Mouse (Mus musculus) MEL (cell line): ENCODE results near the gene Epb41l2. TPM values are rescaled to one million over a fixed set of nuclear protein-coding genes. Genes with fewer than 3 reads are reported as not detected.

Experiments used
- DNase-seq: peaks from one replicate; pipeline ENCODE4 v3.0.0; 2011; ENCODE audit warnings: low read depth, low spot score
- H3K27ac ChIP-seq: 2 replicates; pipeline ENCODE4 v1.5.1; 2012; ENCODE audit warnings: low read depth, mild to moderate bottlenecking, control low read depth, low read length, moderate library complexity; ENCODE audit not compliant: control insufficient read depth
- H3K27me3 ChIP-seq, 2 experiments: fragments of 150-350 bp in 1 of 2; sonication (generic) in 1 of 2; 2 replicates each; pipeline ENCODE4 v1.6.1; 2012; ENCODE audit warnings: low read length in 2 of 2, mild to moderate bottlenecking in 2 of 2, improper control_type of control experiment in 1 of 2, moderate library complexity in 1 of 2; ENCODE audit not compliant: insufficient read depth in 2 of 2, control insufficient read depth in 1 of 2
- H3K36me3 ChIP-seq, 2 experiments: 2 replicates each; pipeline ENCODE4 v1.6.1; 2012 to 2014; ENCODE audit warnings: low read length in 2 of 2, improper control_type of control experiment in 1 of 2, inconsistent platforms in 1 of 2, mild to moderate bottlenecking in 1 of 2; ENCODE audit not compliant: insufficient read depth in 2 of 2, control insufficient read depth in 1 of 2
- H3K4me1 ChIP-seq, 2 experiments: fragments of 150-350 bp in 1 of 2; sonication (generic) in 1 of 2; 2 replicates each; pipeline ENCODE4 v1.6.1; 2012; ENCODE audit warnings: low read length in 2 of 2, improper control_type of control experiment in 1 of 2, mild to moderate bottlenecking in 1 of 2; ENCODE audit not compliant: insufficient read depth in 2 of 2, control insufficient read depth in 1 of 2
- H3K4me3 ChIP-seq, 2 experiments: fragments of 150-350 bp in 1 of 2; sonication (generic) in 1 of 2; 2 replicates each; pipeline ENCODE4 v1.5.1; 2012; ENCODE audit warnings: low read depth in 2 of 2, low read length in 2 of 2, mild to moderate bottlenecking in 2 of 2, moderate library complexity in 2 of 2, control low read depth in 1 of 2, improper control_type of control experiment in 1 of 2; ENCODE audit not compliant: control insufficient read depth in 1 of 2, insufficient read depth in 1 of 2
- H3K79me2 ChIP-seq: 2 replicates; pipeline ENCODE4 v1.6.1; 2012; ENCODE audit warnings: mild to moderate bottlenecking, low read length, moderate library complexity; ENCODE audit not compliant: control insufficient read depth, poor library complexity, insufficient read depth
- H3K9ac ChIP-seq: 2 replicates; pipeline ENCODE4 v1.6.1; 2012; ENCODE audit warnings: low read depth, mild to moderate bottlenecking, control low read depth, low read length, moderate library complexity; ENCODE audit not compliant: control insufficient read depth, poor library complexity, severe bottlenecking
- H3K9me3 ChIP-seq: fragments of 150-350 bp; sonication (generic); replicated peaks from 2 replicates; pipeline ENCODE4 v1.6.1; 2012; ENCODE audit warnings: mild to moderate bottlenecking, low read length, improper control_type of control experiment, moderate library complexity; ENCODE audit not compliant: insufficient read depth
- BHLHE40 ChIP-seq: IDR thresholded peaks from 2 replicates; pipeline ENCODE4 v1.6.1; 2012; ENCODE audit warnings: low read depth, mild to moderate bottlenecking, inconsistent platforms, low read length, improper control_type of control experiment, borderline replicate concordance
- CHD2 ChIP-seq: IDR thresholded peaks from 2 replicates; pipeline ENCODE4 v1.6.1; 2011; ENCODE audit warnings: low read length, improper control_type of control experiment
- EP300 ChIP-seq, 2 experiments: IDR thresholded peaks; 2 replicates each; pipeline ENCODE4 v1.6.1; 2011; ENCODE audit warnings: improper control_type of control experiment in 2 of 2, low read length in 2 of 2, low read depth in 1 of 2, mild to moderate bottlenecking in 1 of 2
- GABPA ChIP-seq: IDR thresholded peaks from 2 replicates; pipeline ENCODE4 v1.6.1; 2012; ENCODE audit warnings: low read depth, mild to moderate bottlenecking, inconsistent platforms, low read length, improper control_type of control experiment, moderate library complexity
- GATA1 ChIP-seq: IDR thresholded peaks from 2 replicates; pipeline ENCODE4 v1.6.1; 2011; ENCODE audit warnings: low read depth, low read length, improper control_type of control experiment
- HCFC1 ChIP-seq: IDR thresholded peaks from 2 replicates; pipeline ENCODE4 v1.6.1; 2012; ENCODE audit warnings: low read depth, mild to moderate bottlenecking, inconsistent platforms, low read length, improper control_type of control experiment, moderate library complexity
- JUND ChIP-seq: IDR thresholded peaks from 2 replicates; pipeline ENCODE4 v1.6.1; 2011; ENCODE audit warnings: low read depth, mild to moderate bottlenecking, improper control_type of control experiment, low read length
- KAT2A ChIP-seq: conservative IDR thresholded peaks from 2 replicates; pipeline ENCODE4 v1.6.1; 2012; ENCODE audit warnings: low read depth, low read length, improper control_type of control experiment, inconsistent platforms
- MAX ChIP-seq: IDR thresholded peaks from 2 replicates; pipeline ENCODE4 v1.6.1; 2011; ENCODE audit warnings: low read length, improper control_type of control experiment
- MAZ ChIP-seq: IDR thresholded peaks from 2 replicates; pipeline ENCODE4 v1.6.1; 2012; ENCODE audit warnings: low read depth, mild to moderate bottlenecking, inconsistent platforms, low read length, improper control_type of control experiment
- MEF2A ChIP-seq: IDR thresholded peaks from 2 replicates; pipeline ENCODE4 v1.6.1; 2014; ENCODE audit warnings: low read depth, mild to moderate bottlenecking, inconsistent platforms, low read length, improper control_type of control experiment; ENCODE audit not compliant: poor library complexity, insufficient replicate concordance, severe bottlenecking; ENCODE audit errors: extremely low read depth
- MXI1 ChIP-seq: IDR thresholded peaks from 2 replicates; pipeline ENCODE4 v1.6.1; 2011; ENCODE audit warnings: mild to moderate bottlenecking, low read depth, low read length, improper control_type of control experiment
- MYB ChIP-seq: IDR thresholded peaks from 2 replicates; pipeline ENCODE4 v1.6.1; 2011; ENCODE audit warnings: mild to moderate bottlenecking, low read depth, low read length, improper control_type of control experiment
- MYC ChIP-seq: IDR thresholded peaks from 2 replicates; pipeline ENCODE4 v1.6.1; 2011; ENCODE audit warnings: low read depth, mild to moderate bottlenecking, low read length, improper control_type of control experiment, moderate library complexity
- NRF1 ChIP-seq: IDR thresholded peaks from 2 replicates; pipeline ENCODE4 v1.6.1; 2014; ENCODE audit warnings: low read depth, mild to moderate bottlenecking, inconsistent platforms, low read length, improper control_type of control experiment, moderate library complexity; ENCODE audit not compliant: poor library complexity, insufficient read depth, severe bottlenecking
- POLR2A ChIP-seq, 2 experiments: IDR thresholded peaks; 2 replicates each; pipeline ENCODE4 v1.6.1; 2011 to 2012; ENCODE audit warnings: low read length in 2 of 2, mild to moderate bottlenecking in 2 of 2, control low read depth in 1 of 2, improper control_type of control experiment in 1 of 2, low read depth in 1 of 2, moderate library complexity in 1 of 2; ENCODE audit not compliant: control insufficient read depth in 1 of 2, insufficient read depth in 1 of 2, poor library complexity in 1 of 2
- RAD21 ChIP-seq: IDR thresholded peaks from 2 replicates; pipeline ENCODE4 v1.6.1; 2011; ENCODE audit warnings: mild to moderate bottlenecking, low read depth, low read length, improper control_type of control experiment
- TAL1 ChIP-seq: IDR thresholded peaks from 2 replicates; pipeline ENCODE4 v1.6.1; 2012; ENCODE audit warnings: mild to moderate bottlenecking, inconsistent platforms, low read length, moderate library complexity, mixed read lengths
- TBP ChIP-seq: IDR thresholded peaks from 2 replicates; pipeline ENCODE4 v1.8.0; 2011; ENCODE audit warnings: low read depth, low read length, improper control_type of control experiment
- UBTF ChIP-seq: IDR thresholded peaks from 2 replicates; pipeline ENCODE4 v1.6.1; 2012; ENCODE audit warnings: low read depth, mild to moderate bottlenecking, inconsistent platforms, low read length, improper control_type of control experiment, moderate library complexity, borderline replicate concordance; ENCODE audit not compliant: insufficient read depth
- ZC3H11A ChIP-seq: IDR thresholded peaks from 2 replicates; pipeline ENCODE4 v1.6.1; 2012; ENCODE audit warnings: low read depth, mild to moderate bottlenecking, inconsistent platforms, low read length, improper control_type of control experiment
- ZKSCAN1 ChIP-seq: IDR thresholded peaks from 2 replicates; pipeline ENCODE4 v1.6.1; 2012; ENCODE audit warnings: low read depth, mild to moderate bottlenecking, inconsistent platforms, low read length, improper control_type of control experiment, moderate library complexity
- ZMIZ1 ChIP-seq: IDR thresholded peaks from 2 replicates; pipeline ENCODE4 v1.6.1; 2012; ENCODE audit warnings: low read depth, mild to moderate bottlenecking, inconsistent platforms, low read length, improper control_type of control experiment, moderate library complexity
- polyA plus RNA-seq, 2 experiments: library from polyadenylated mRNA; stranded (reverse) in 1 of 2; unstranded in 1 of 2; fragments of >175 nt in 1 of 2; fragments of >200 nt in 1 of 2; gene quantifications; 2 replicates each; pipeline versions ENCODE4 v1.2.1 to v1.2.4; 2012; ENCODE audit warnings: low replicate concordance in 2 of 2, low read depth in 1 of 2; ENCODE audit not compliant: insufficient read length in 2 of 2, insufficient read depth in 1 of 2, missing spikeins in 1 of 2
- total RNA-seq: library from RNA; depleted of rRNA; stranded (reverse); fragments of 300-350 nt; gene quantifications from 2 replicates; pipeline ENCODE4 v1.2.3, GENCODE M21; 2012

Epb41l2 gene
- total and polyA plus RNA-seq, 3 experiments = 4.7 to 23.7 TPM; not detected in 1

- no peak for TF ChIP-seq NRF1
- TF ChIP-seq BHLHE40 = no peak
- TF ChIP-seq MXI1 = no peak
- no peak for TF ChIP-seq RAD21
- no peak for TF ChIP-seq HCFC1
- no peak for TF ChIP-seq KAT2A
- no peak for TF ChIP-seq JUND
- no peak for TF ChIP-seq MAX
- no peak for TF ChIP-seq MYC
- TF ChIP-seq MYB = no peak
- TF ChIP-seq EP300 (IDR thresholded peaks at IDR 0.05; ENCODE audit: low read depth in 1 of 2, low read length in 2 of 2) = no peak
- no peak for TF ChIP-seq GATA1
- TF ChIP-seq ZMIZ1 = no peak
- no peak for TF ChIP-seq MAZ
- TF ChIP-seq MEF2A = no peak
- no peak for TF ChIP-seq ZKSCAN1
- Histone ChIP-seq H3K36me3 (peaks cover 0 to 5% of the 10 kb centered on the region in 2 experiments; a peak in 2 of 4 replicates), H3K9ac (no peak overlapping the region), H3K4me1 (peaks cover 4 to 8% of the 10 kb centered on the region in 2 experiments; a peak in 3 of 4 replicates), H3K27me3 (no peaks in the 10 kb centered on the region), H3K27ac (no peak overlapping the region), H3K9me3 (no peaks in the 10 kb centered on the region), H3K4me3 (no peak overlapping the region), H3K79me2 (no peaks in the 10 kb centered on the region)
- no peak for DNase-seq
Observed at GRCm38 (mm10) chr10:25405551-25405950, 46.0 kb downstream of the Epb41l2 start.

GRCm38 (mm10) chr10:25406695-25407094 is 47.1 kb downstream of the Epb41l2 start:
- H3K9me3 ChIP-seq = no peaks in the 10 kb centered on the region
- no peak for TF ChIP-seq NRF1
- TF ChIP-seq GABPA = no peak
- TF ChIP-seq CHD2 = no peak
- TF ChIP-seq POLR2A (IDR thresholded peaks at IDR 0.05; ENCODE audit: control insufficient read depth in 1 of 2, insufficient read depth in 1 of 2, low read depth in 1 of 2, low read length in 2 of 2, poor library complexity in 1 of 2) = no peak
- no peak for TF ChIP-seq EP300 (IDR thresholded peaks at IDR 0.05; ENCODE audit: low read depth in 1 of 2, low read length in 2 of 2)
- no peak for TF ChIP-seq TAL1
- no peak for TF ChIP-seq ZC3H11A
- no peak for TF ChIP-seq JUND
- no peak for TF ChIP-seq MAZ
- no peak for TF ChIP-seq MYC
- no peak for TF ChIP-seq TBP
- TF ChIP-seq ZKSCAN1 = no peak
- no peak for TF ChIP-seq UBTF
- TF ChIP-seq GATA1 = no peak
- H3K36me3 ChIP-seq = no peaks in the 10 kb centered on the region; a peak in 2 of 4 replicates
- no peak for DNase-seq
- H3K9ac ChIP-seq = no peak overlapping the region
- no peaks in the 10 kb centered on the region for H3K27me3 ChIP-seq
- H3K79me2 ChIP-seq = no peaks in the 10 kb centered on the region
- peaks cover 1 to 4% of the 10 kb centered on the region in 2 experiments; a peak in 3 of 4 replicates for H3K4me1 ChIP-seq
- no peak overlapping the region for H3K27ac ChIP-seq
- no peak overlapping the region for H3K4me3 ChIP-seq
